Mouse (Mus musculus): ENCODE data around the gene Vmn1r69. TPM values are rescaled to one million over a fixed set of nuclear protein-coding genes. Genes with fewer than 3 reads are reported as not detected.

Gene Vmn1r69
- polyA plus RNA-seq (2015; fragmentation: Nextera tagmentation; extraction: Ambion mirVana), result not detected in 2 replicates

GRCm38 (mm10) chr7:10613559-10613958 is at the start of gene Vmn1r69:
Gene Vmn1r69 (minus strand): TSS chr7:10613659.
- Histone ChIP-seq H3K36me3 (no peaks in the 10 kb centered on the region), H3K27ac (replicated peaks) (no peak within 1 kb of the TSS), H3K4me3 (no peak within 1 kb of the TSS), H3K27me3 (no peaks in the 10 kb centered on the region), H3K4me1 (no peaks in the 10 kb centered on the region), H3K4me2 (replicated peaks) (no peak within 1 kb of the TSS), H3K9ac (replicated peaks) (no peak within 1 kb of the TSS), H3K9me3 (peaks cover 15% of the 10 kb centered on the region)
- ATAC-seq (replicated peaks), result no peak

DNA sequence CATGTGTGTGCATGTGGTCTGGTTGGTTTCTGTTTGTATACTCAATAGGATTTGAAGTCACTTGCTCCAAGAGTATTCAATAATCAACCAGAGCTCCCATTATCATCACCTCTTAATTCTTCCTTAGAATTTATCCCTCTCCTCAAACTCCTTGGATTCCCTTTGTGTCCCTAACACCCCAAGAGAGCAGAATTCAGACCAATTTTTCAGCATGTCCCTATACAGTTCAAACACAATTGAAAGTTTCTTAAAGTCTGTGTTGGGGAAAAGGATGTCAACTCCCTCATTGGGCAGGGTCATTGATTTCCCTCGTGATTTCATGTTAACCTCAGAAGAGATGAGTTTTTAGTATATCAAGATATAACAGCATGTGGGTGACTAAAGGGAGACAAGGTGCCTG is 17.8 kb upstream of the Vmn1r69 start, which contains the start of gene Vmn1r70:
Gene Vmn1r70 (plus strand): TSS at position 301 of the 400 bp plus-strand sequence.
- H3K9me3 ChIP-seq, result peaks cover 10% of the 10 kb centered on the region; the same call in 1 of the 2 replicates

GRCm38 (mm10) chr7:10558385-10558784 is 55.1 kb downstream of the Vmn1r69 start, which contains the start of gene Vmn1r68:
Gene Vmn1r68 (minus strand): TSS chr7:10558485.
- Histone ChIP-seq H3K9ac (replicated peaks) (no peak within 1 kb of the TSS), H3K4me2 (replicated peaks) (no peak within 1 kb of the TSS), H3K27me3 (no peaks in the 10 kb centered on the region), H3K9me3 (0 out of 2 replicates have a peak, but pooled peaks cover 3% of the 10 kb centered on the region), H3K36me3 (no peaks in the 10 kb centered on the region), H3K4me3 (no peak within 1 kb of the TSS), H3K4me1 (no peaks in the 10 kb centered on the region), H3K27ac (replicated peaks) (no peak within 1 kb of the TSS)
- no peak for ATAC-seq (replicated peaks)
- 74% methylated on average over 2 of the region's 2 CpGs for WGBS

More for the DNA sequence above, 17.8 kb upstream of the Vmn1r69 start, which contains the start of gene Vmn1r70:
- H3K9ac ChIP-seq (replicated peaks), result no peak within 1 kb of the TSS
- no peak within 1 kb of the TSS for H3K27ac ChIP-seq (replicated peaks)
- ATAC-seq (replicated peaks), result no peak
- H3K4me1 ChIP-seq, result no peaks in the 10 kb centered on the region
- WGBS, result 77% methylated on average over 1 of the region's 1 CpGs
- H3K27me3 ChIP-seq, result no peaks in the 10 kb centered on the region
- no peak within 1 kb of the TSS for H3K4me2 ChIP-seq (replicated peaks)
- no peak within 1 kb of the TSS for H3K4me3 ChIP-seq
- H3K36me3 ChIP-seq, result no peaks in the 10 kb centered on the region

Other genes with a start within 250 kb of the Vmn1r69 start
- gene Vmn1r67, start 170.3 kb downstream of the Vmn1r69 start, polyA plus RNA-seq (2015; fragmentation: Nextera tagmentation; extraction: Ambion mirVana), result not detected in 2 replicates
- gene Zik1, start 118.3 kb downstream of the Vmn1r69 start, polyA plus RNA-seq (2015; fragmentation: Nextera tagmentation; extraction: Ambion mirVana), result 54.4 and 54.6 TPM in 2 replicates
- gene Vmn1r68, start 55.2 kb downstream of the Vmn1r69 start, polyA plus RNA-seq (2015; fragmentation: Nextera tagmentation; extraction: Ambion mirVana), result not detected in 2 replicates
- not detected in 2 replicates for gene Vmn1r70, start 17.9 kb upstream of the Vmn1r69 start, polyA plus RNA-seq (2015; fragmentation: Nextera tagmentation; extraction: Ambion mirVana)
- gene Nlrp4b, start 74.1 kb upstream of the Vmn1r69 start, polyA plus RNA-seq (2015; fragmentation: Nextera tagmentation; extraction: Ambion mirVana), result not detected in 2 replicates
- not detected in 2 replicates for gene Vmn1r71, start 140.7 kb upstream of the Vmn1r69 start, polyA plus RNA-seq (2015; fragmentation: Nextera tagmentation; extraction: Ambion mirVana)